Mouse (Mus musculus) limb, embryonic 12.5 days (tissue): ENCODE measurements around the gene Ube4b. TPM values are rescaled to one million over a fixed set of nuclear protein-coding genes. Genes with fewer than 3 reads are reported as not detected.

Experiments
- polyA plus RNA-seq: library from polyadenylated mRNA; unstranded; fragments of >200 nt; fragmentation: Nextera tagmentation; extraction: Ambion mirVana; gene quantifications from 2 replicates; pipeline ENCODE4 v1.2.1, GENCODE M21; 2016

Gene Ube4b
- polyA plus RNA-seq, 1 experiment from 2014 or later = 55.1 TPM

Other genes with a start within 250 kb of the Ube4b start
- 46.2 and 52.2 TPM in 2 replicates for gene Kif1b, start 119.1 kb downstream of the Ube4b start, polyA plus RNA-seq
- gene Rbp7, start 28.2 kb upstream of the Ube4b start, polyA plus RNA-seq = not detected in 2 replicates
- gene Tmem274, start 50.6 kb upstream of the Ube4b start, polyA plus RNA-seq = 0.36 and 0.50 TPM in 2 replicates
- gene Nmnat1, start 58.5 kb upstream of the Ube4b start, polyA plus RNA-seq = 10.9 and 11.0 TPM in 2 replicates
- 58.1 and 62.3 TPM in 2 replicates for gene Lzic, start 58.5 kb upstream of the Ube4b start, polyA plus RNA-seq
- 92.3 and 94.8 TPM in 2 replicates for gene Ctnnbip1, start 91.5 kb upstream of the Ube4b start, polyA plus RNA-seq
- 64.3 and 65.3 TPM in 2 replicates for gene Clstn1, start 159.7 kb upstream of the Ube4b start, polyA plus RNA-seq